Mouse (Mus musculus): ENCODE data around the gene Phc1.

DNA sequence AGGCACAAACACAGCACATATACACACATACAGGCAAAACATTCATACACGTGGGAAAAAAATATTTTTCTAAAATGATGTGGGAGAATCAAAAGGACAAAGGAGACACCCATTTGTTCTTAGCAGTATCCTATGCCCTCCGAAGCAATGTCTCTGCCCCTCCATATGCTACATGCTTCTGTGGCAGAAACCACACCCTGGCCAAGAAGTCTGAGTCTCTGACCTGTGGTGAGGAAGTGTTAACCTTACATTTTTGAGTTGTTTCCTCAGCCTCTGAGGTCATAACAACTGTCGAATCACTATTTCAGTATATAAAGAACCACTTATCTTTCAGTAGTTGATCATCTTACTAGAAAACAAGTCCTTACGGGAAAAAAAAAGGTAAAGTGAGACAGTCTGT is 37.7 kb downstream of the Phc1 start:
- TF ChIP-seq POLR2A (IDR thresholded peaks at IDR 0.05; ENCODE audit: borderline replicate concordance, low read depth, low read length) = no peak
- no peak for TF ChIP-seq CTCF (IDR thresholded peaks at IDR 0.05; ENCODE audit: low read depth, low read length)
